Mouse (Mus musculus): ENCODE measurements around the gene Ap4b1. TPM values are rescaled to one million over a fixed set of nuclear protein-coding genes. Genes with fewer than 3 reads are reported as not detected.

Gene Ap4b1
- 19.5 TPM for polyA plus RNA-seq (2017; shearing (Covaris generic))

GRCm38 (mm10) chr3:103808891-103809798 is at the start of gene Ap4b1, which contains the start of the genes Dclre1b and Gm43064:
Ap4b1 (plus strand) TSS chr3:103809520.
Dclre1b (minus strand) TSS chr3:103809444.
Gm43064 (plus strand) TSS chr3:103809573.

GRCm38 (mm10) chr3:103791230-103792110 is 17.9 kb upstream of the Ap4b1 start, which contains the start of gene Hipk1:
Hipk1 (minus strand) TSS chr3:103791563.

GRCm38 (mm10) chr3:103832426-103832825 is 23.1 kb downstream of the Ap4b1 start, which contains the start of gene Bcl2l15:
Bcl2l15 (plus strand) TSS chr3:103832601.

GRCm38 (mm10) chr3:103858881-103859801 is 49.8 kb downstream of the Ap4b1 start, which contains the start of gene Ptpn22:
Ptpn22 (plus strand) TSS chr3:103859795.

Other genes with a start within 250 kb of the Ap4b1 start
- gene Syt6, start 234.3 kb upstream of the Ap4b1 start, polyA plus RNA-seq (2017; shearing (Covaris generic)), result not detected
- gene Atg4a-ps, start 163.5 kb upstream of the Ap4b1 start, polyA plus RNA-seq (2017; shearing (Covaris generic)), result 2.1 TPM
- gene Olfml3, start 71.5 kb upstream of the Ap4b1 start, polyA plus RNA-seq (2017; shearing (Covaris generic)), result not detected
- gene Gm10964, start 70.2 kb upstream of the Ap4b1 start, polyA plus RNA-seq (2017; shearing (Covaris generic)), result not detected
- gene Hipk1, start 18.0 kb upstream of the Ap4b1 start, polyA plus RNA-seq (2017; shearing (Covaris generic)), result 75.6 TPM
- 12.3 TPM for gene Dclre1b, start 76 bp upstream of the Ap4b1 start, polyA plus RNA-seq (2017; shearing (Covaris generic))
- not detected for gene Gm43064, start 53 bp downstream of the Ap4b1 start, polyA plus RNA-seq (2017; shearing (Covaris generic))
- gene Bcl2l15, start 23.1 kb downstream of the Ap4b1 start, polyA plus RNA-seq (2017; shearing (Covaris generic)), result 2.3 TPM
- 917 TPM for gene Ptpn22, start 50.3 kb downstream of the Ap4b1 start, polyA plus RNA-seq (2017; shearing (Covaris generic))
- gene Rsbn1, start 104.6 kb downstream of the Ap4b1 start, polyA plus RNA-seq (2017; shearing (Covaris generic)), result 48.1 TPM
- 40.0 TPM for gene Phtf1, start 158.6 kb downstream of the Ap4b1 start, polyA plus RNA-seq (2017; shearing (Covaris generic))

Measured in effector memory CD4-positive, alpha-beta T cell, adult 5 months (primary cell).